Mouse (Mus musculus): ENCODE data around the gene Hist1h2ab.

Gene Hist1h2ab

DNA sequence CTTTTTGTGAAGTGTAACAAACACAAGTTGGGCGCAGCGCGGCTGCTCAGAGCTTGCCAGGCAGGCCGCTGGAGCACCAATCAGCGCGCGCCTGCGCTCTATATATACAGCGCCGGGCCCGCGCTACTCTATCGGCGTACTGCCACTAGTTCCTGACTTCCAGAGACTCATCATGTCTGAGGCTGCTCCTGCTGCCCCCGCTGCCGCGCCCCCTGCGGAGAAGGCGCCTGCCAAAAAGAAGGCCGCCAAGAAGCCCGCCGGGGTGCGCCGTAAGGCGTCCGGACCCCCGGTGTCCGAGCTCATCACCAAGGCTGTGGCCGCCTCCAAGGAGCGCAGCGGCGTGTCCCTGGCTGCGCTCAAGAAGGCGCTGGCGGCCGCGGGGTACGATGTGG is 12.3 kb upstream of the Hist1h2ab start, which contains the start of gene Hist1h1c:
Gene Hist1h1c (plus strand): TSS at position 132 of the 392 bp plus-strand sequence.
- DNase-seq: peak; percentile 91 to 92

GRCm38 (mm10) chr13:23739069-23739921 is 11.6 kb upstream of the Hist1h2ab start:
- DNase-seq: peak; percentile 94 to 98

DNA sequence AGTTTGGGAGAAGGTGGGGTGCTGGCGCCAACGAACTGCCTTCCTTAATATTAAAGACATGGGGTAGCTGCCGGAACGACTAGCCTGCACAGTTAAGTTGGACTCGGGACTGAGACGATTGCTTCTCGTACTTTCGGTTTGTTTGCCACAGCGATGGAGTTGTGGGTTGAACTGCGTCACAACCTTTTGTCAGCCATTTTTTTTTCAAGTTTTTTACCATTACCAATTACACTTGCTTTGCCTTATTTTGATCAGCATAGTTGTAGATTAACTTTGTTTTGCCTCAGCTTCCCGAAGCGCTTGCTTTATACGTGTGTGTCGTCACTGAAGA is 11.0 kb upstream of the Hist1h2ab start:
- no peak for DNase-seq

DNA sequence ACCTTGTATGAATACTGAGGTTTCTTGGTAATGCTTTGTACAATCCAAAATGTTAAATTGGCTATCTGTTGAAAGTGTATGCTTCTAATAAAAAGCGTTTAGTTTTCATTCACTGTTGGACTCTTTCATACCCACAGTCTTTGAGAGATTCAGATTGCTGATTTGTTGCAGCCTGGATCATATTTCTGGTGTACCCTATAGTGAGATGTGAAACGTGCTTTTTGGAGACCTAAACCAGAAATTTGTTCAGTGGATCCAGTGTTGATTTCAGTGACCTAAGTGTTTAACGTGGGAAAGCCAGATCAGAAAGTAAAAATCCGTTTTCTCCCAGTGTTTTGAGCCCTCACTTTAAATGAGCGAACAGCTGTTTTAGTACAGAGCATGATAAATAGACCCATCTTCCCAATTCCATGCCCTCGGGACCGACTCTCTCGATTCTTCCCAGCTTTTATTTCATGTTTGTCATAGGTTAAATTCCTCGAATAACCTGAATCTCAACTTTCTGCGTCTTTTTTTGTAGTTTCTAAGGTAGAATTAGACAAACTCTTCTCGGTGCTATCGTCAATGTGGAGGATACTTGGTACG is 10.6 kb upstream of the Hist1h2ab start:
- DNase-seq: no peak

- no peak for DNase-seq
These were observed 10.0 kb upstream of the Hist1h2ab start for GRCm38 (mm10) chr13:23740910-23741309.

DNA sequence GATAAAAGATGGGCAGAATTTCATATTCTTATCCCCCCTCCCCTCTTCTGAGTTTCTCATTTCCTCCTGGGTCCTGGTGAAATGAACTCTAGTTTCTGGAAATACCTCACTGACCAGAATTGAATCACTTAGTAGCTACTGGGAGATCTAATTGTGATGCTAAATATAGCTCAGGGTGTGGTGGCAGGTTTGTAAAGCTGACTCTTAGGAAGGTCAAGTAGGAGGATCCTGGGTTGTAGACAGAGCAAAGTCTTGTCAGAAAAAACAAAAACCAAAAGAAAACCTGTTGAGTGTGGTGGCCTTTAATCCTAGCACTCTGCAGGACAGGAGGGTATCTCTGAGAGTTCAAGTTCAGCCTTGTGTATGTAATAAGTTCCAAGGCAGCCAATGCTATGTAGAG is 8.9 kb upstream of the Hist1h2ab start:
- DNase-seq: no peak

GRCm38 (mm10) chr13:23743215-23743614 is 7.7 kb upstream of the Hist1h2ab start:
- no peak for DNase-seq

- DNase-seq: no peak
These were observed 7.0 kb upstream of the Hist1h2ab start for GRCm38 (mm10) chr13:23743963-23744362.

- DNase-seq: no peak
These were observed 6.2 kb upstream of the Hist1h2ab start for GRCm38 (mm10) chr13:23744421-23745380.

DNA sequence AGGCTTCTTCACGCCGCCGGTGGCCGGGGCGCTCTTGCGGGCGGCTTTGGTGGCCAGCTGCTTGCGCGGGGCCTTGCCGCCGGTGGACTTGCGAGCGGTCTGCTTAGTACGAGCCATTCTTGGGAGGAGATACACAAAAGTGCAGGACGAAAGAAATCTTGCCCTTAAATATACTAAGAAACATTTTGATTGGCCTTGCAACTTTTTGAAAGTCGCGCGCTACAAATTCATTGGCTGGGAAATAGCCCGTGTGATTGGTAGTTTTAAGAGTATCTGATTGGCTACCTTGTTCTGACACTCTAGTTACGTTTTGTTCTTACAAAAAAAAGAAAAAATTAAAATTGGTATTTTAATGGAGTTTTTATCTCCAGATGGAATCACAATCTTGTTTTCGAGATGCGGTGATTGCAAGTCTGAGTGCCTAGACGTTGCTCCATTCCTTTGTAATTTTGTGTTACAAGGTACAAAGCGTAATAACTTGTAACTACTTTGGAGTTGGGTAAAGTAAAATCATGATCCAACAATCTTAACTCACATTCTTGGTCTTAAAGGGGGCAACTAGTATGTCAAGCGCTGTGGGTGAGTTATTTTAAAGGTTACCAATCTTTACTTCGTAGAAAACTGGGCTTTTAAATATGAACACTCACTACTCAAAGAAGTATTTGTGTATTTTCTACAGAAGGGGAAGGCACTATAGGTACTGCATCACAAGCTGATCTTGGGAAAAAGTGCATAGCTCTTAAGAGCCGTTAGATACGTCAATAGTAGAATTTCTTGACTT is 5.4 kb upstream of the Hist1h2ab start, which contains the start of gene Hist1h3c:
Gene Hist1h3c (minus strand): TSS at position 222 of the 781 bp plus-strand sequence.
- DNase-seq: peak; percentile 87 to 92

DNA sequence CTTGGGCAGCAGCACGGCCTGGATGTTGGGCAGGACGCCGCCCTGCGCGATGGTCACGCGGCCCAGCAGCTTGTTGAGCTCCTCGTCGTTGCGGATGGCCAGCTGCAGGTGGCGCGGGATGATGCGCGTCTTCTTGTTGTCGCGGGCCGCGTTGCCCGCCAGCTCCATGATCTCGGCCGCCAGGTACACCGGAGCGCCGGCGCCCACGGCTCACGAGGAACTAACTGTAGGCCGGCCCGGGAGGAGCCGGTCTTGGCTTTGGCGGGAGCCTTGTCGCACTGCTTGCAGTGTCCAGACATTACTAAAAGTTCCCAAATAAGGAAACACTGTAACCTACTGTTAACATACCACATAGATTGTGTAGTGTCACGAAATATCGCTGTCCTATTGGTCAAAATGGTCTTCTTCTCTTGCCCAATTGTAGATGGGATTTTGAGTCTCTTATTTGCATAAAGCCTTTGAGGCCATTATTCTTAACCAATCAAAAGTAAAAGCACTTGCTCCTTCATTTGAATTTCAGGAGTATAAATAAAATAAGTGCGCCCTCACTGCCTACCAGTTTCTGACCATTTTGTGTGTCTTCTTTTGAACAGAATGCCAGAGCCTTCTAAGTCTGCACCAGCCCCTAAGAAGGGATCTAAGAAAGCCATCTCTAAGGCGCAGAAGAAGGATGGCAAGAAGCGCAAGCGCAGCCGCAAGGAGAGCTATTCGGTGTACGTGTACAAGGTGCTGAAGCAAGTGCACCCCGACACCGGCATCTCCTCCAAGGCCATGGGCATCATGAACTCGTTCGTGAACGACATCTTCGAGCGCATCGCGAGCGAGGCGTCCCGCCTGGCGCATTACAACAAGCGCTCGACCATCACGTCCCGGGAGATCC is 4.5 kb upstream of the Hist1h2ab start, which contains the start of gene Hist1h2bb:
Gene Hist1h2bb (plus strand): TSS at position 534 of the 880 bp plus-strand sequence.
- peak; percentile 61 to 88 for DNase-seq

- DNase-seq: no peak
These were observed 3.6 kb upstream of the Hist1h2ab start for GRCm38 (mm10) chr13:23747081-23747891.

GRCm38 (mm10) chr13:23747892-23748288 is 3.0 kb upstream of the Hist1h2ab start:
- no peak for DNase-seq

- no peak for DNase-seq
These were observed 1.3 kb upstream of the Hist1h2ab start for GRCm38 (mm10) chr13:23749563-23750121.

DNA sequence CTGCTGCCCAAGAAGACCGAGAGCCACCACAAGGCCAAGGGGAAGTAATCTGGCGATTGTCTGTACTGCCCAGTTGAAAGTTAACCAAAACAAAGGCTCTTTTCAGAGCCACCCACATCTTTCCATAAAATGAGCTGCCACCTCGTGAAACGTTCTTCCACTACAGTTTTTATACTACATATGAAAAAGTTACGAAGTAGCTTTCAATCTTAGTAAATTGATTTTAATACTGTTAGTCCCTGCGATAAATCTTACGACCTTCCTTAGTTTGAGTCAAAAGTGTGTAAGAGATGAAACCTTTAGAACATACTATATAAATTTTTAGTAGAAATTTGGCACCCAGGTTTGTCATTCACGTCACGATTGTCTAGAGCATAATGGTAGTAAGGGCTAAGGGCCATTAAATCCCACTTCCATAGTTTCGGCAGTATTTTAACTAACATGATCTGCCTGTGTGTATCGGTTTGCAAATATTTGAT is 591 bp downstream of the Hist1h2ab start:
- DNase-seq: no peak

DNA sequence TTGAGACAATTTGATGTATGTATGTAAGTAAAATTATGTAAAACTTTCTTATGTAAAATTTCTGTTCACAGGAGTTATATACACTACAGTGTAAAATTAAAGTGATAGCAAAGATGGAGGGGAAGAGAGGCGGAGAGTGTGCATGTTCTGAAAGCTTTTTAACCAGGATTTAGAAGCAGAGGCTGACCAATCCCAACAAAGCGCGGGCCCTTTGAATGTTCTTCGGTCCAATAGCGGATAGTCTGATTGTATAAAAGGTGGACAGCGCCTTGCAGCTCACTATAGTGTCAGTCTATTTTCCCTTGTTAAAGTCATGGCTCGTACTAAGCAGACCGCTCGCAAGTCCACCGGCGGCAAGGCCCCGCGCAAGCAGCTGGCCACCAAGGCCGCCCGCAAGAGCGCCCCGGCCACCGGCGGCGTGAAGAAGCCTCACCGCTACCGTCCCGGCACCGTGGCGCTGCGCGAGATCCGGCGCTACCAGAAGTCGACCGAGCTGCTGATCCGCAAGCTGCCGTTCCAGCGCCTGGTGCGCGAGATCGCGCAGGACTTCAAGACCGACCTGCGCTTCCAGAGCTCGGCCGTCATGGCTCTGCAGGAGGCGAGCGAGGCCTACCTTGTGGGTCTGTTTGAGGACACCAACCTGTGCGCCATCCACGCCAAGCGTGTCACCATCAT is 1.3 kb downstream of the Hist1h2ab start, which contains the start of gene Hist1h3b:
Gene Hist1h3b (plus strand): TSS at position 201 of the 675 bp plus-strand sequence.
- DNase-seq: peak; percentile 88 to 94

DNA sequence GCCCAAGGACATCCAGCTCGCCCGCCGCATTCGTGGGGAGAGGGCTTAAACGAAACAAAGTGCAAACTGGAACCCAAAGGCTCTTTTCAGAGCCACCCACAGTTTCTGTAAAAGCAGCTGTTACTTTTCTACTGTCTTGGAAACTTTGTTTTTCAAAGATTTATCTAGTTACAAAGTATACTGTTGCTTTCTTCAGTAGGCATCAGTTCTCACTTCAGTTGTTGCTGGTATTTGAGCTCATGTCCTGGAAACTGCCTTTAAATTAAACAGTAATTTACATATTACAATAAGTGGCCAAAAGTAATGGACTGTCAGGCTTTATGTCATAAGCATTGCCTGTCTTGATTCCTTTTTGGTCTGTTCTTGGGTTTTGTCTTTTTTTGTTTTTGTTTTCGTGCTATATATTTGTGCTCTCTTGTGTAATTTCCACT is 1.8 kb downstream of the Hist1h2ab start:
- DNase-seq: no peak

DNA sequence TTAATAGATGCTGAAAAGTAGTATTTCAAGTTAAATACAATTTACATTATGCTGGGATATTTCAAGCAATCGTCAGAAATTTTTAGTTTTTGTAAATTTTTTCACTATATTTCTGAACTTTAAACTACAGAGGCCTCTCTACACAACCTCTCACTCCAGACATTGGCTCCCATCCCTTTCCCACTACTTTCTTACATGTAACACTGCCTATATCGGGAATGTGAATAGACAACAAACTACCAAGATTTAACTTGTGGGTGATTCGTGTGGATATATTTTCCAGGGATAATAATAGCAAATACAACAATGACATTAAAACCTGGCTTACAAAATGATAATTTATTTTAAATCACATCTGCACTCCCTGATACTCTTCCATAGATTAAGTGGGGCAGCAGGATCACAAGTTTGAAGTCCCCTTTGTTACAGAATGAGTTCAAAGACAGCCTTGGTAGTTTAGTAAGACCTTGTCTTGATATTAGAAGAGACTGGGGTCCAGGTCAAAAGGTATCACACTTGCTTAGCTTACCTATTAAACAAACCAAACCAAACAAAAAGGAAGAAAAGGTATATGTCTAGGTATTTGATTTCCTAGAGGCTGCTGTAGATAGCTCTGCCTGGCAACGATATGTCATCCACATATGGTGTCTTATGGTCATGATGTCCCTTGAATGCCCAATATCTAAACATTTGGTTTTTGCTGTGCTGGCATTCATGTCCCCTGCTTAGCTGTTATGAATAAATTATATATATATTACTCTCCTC is 2.6 kb downstream of the Hist1h2ab start:
- DNase-seq: no peak

All from kidney, postnatal 36 days (tissue).